Mouse (Mus musculus): ENCODE measurements around the gene Ddr1. TPM values are rescaled to one million over a fixed set of nuclear protein-coding genes. Genes with fewer than 3 reads are reported as not detected.

The Ddr1 gene
- polyA plus RNA-seq, 1 experiment from 2014 or later: 72.5 TPM

GRCm38 (mm10) chr17:35685061-35685460, 19.4 kb downstream of the Ddr1 start:
- H3K27me3 ChIP-seq (ENCODE audit: control insufficient read depth, insufficient read depth, low read length): no peaks in the 10 kb centered on the region
- H3K27ac ChIP-seq: peak overlapping the region; percentile 16; the same call in 1 of the 2 replicates
- 0 out of 2 replicates have a peak overlapping the region, but pooled peaks have one; percentile 16 for H3K9ac ChIP-seq
- ATAC-seq (ENCODE audit: low FRiP score) (peak; percentile 19; the same call in 1 of the 2 replicates), DNase-seq (ENCODE audit: low spot score) (no peak)
- 56% methylated on average over 9 of the region's 9 CpGs for WGBS
- no peak overlapping the region for H3K4me3 ChIP-seq (replicated peaks; ENCODE audit: low read length)
- H3K36me3 ChIP-seq (replicated peaks; ENCODE audit: control insufficient read depth, insufficient read depth): peaks cover 100% of the 10 kb centered on the region
- no peaks in the 10 kb centered on the region for H3K9me3 ChIP-seq (ENCODE audit: control insufficient read depth, low read length)
- H3K4me2 ChIP-seq (replicated peaks): no peak overlapping the region
- H3K4me1 ChIP-seq (replicated peaks; ENCODE audit: control insufficient read depth, insufficient read depth, low read length): no peaks in the 10 kb centered on the region

DNA sequence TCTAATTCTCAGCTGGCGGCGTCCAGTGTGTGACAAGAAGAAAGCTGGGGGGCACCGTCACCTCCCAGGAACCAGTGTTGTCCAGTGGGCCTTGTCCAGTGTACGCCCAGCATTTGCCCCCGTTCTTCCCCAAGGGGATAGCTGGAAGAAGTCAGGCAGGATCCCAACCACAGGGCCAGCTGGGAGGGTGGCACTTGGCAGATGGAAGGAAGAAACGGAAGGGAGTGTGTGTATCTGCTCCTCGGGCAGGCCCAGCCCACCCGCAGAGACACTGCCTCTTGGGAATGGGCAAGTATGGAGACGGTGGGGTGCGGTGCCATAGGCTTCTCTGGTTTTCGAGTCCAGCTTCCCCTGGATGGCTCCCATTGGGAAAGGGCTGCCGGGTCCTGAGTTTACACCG, 22.4 kb downstream of the Ddr1 start:
- Histone ChIP-seq H3K9ac (no peak overlapping the region), H3K27ac (no peak overlapping the region)

GRCm38 (mm10) chr17:35680591-35680990, 23.8 kb downstream of the Ddr1 start:
- Histone ChIP-seq H3K27ac (no peak overlapping the region), H3K36me3 (replicated peaks; ENCODE audit: control insufficient read depth, insufficient read depth) (peaks cover 55% of the 10 kb centered on the region), H3K4me1 (replicated peaks; ENCODE audit: control insufficient read depth, insufficient read depth, low read length) (no peaks in the 10 kb centered on the region), H3K27me3 (ENCODE audit: control insufficient read depth, insufficient read depth, low read length) (no peaks in the 10 kb centered on the region), H3K9me3 (ENCODE audit: control insufficient read depth, low read length) (no peaks in the 10 kb centered on the region), H3K4me3 (replicated peaks; ENCODE audit: low read length) (no peak overlapping the region), H3K4me2 (replicated peaks) (no peak overlapping the region), H3K9ac (no peak overlapping the region)
- WGBS: 35% methylated on average over 6 of the region's 6 CpGs
- DNase-seq (ENCODE audit: low spot score) (no peak), ATAC-seq (ENCODE audit: low FRiP score) (no peak)

More for the DNA sequence above, 22.4 kb downstream of the Ddr1 start:
- Histone ChIP-seq H3K4me1 (replicated peaks; ENCODE audit: control insufficient read depth, insufficient read depth, low read length) (no peaks in the 10 kb centered on the region), H3K4me3 (replicated peaks; ENCODE audit: low read length) (no peak overlapping the region), H3K36me3 (replicated peaks; ENCODE audit: control insufficient read depth, insufficient read depth) (peaks cover 69% of the 10 kb centered on the region), H3K27me3 (ENCODE audit: control insufficient read depth, insufficient read depth, low read length) (no peaks in the 10 kb centered on the region), H3K9me3 (ENCODE audit: control insufficient read depth, low read length) (no peaks in the 10 kb centered on the region), H3K4me2 (replicated peaks) (no peak overlapping the region)
- ATAC-seq (ENCODE audit: low FRiP score) (no peak), DNase-seq (ENCODE audit: low spot score) (no peak)
- 87% methylated on average over 13 of the region's 13 CpGs for WGBS

- Histone ChIP-seq H3K9me3 (ENCODE audit: control insufficient read depth, low read length) (no peaks in the 10 kb centered on the region), H3K4me3 (replicated peaks; ENCODE audit: low read length) (peak within 1 kb of the TSS; percentile 61), H3K27ac (0 out of 2 replicates have a peak within 1 kb of the TSS, but pooled peaks have one; percentile 14), H3K36me3 (replicated peaks; ENCODE audit: control insufficient read depth, insufficient read depth) (0 out of 2 replicates have a peak, but pooled peaks cover 4% of the 10 kb centered on the region), H3K27me3 (ENCODE audit: control insufficient read depth, insufficient read depth, low read length) (no peaks in the 10 kb centered on the region), H3K4me2 (replicated peaks) (peak within 1 kb of the TSS; percentile 75), H3K4me1 (replicated peaks; ENCODE audit: control insufficient read depth, insufficient read depth, low read length) (peaks cover 7% of the 10 kb centered on the region; the same call in 1 of the 2 replicates), H3K9ac (peak within 1 kb of the TSS; percentile 78)
- 2% methylated on average over 23 of the region's 23 CpGs for WGBS
- ATAC-seq (ENCODE audit: low FRiP score) (peak; percentile 97), DNase-seq (ENCODE audit: low spot score) (peak; percentile 96)
Measured at GRCm38 (mm10) chr17:35673416-35674035, 30.9 kb downstream of the Ddr1 start, which contains the start of gene Gtf2h4. Gene Gtf2h4, minus strand, starts transcription at chr17:35673739.

DNA sequence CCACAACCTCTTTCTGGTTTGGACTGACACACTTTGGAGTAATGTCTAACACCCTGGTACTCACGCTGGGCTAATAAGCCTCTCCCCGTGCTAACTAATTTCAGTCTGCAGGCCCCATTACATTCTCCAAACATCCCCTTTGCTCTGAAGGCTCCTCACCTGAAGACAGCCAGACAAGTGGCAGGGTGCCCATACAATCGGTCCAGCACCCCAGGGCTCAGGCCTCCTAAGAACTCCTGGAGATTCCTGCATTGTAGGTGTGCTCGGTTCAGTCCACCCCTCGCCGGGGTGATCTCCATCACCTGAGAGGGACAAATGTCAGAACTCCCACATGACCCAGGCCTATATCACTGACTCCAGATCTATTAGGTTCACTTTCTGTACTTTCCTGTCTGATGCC, 31.9 kb downstream of the Ddr1 start:
- Histone ChIP-seq H3K4me3 (replicated peaks; ENCODE audit: low read length) (no peak overlapping the region; the same call in 1 of the 2 replicates), H3K9ac (peak overlapping the region; percentile 78), H3K9me3 (ENCODE audit: control insufficient read depth, low read length) (no peaks in the 10 kb centered on the region), H3K4me2 (replicated peaks) (peak overlapping the region; percentile 75), H3K36me3 (replicated peaks; ENCODE audit: control insufficient read depth, insufficient read depth) (0 out of 2 replicates have a peak, but pooled peaks cover 4% of the 10 kb centered on the region), H3K27ac (no peak overlapping the region), H3K4me1 (replicated peaks; ENCODE audit: control insufficient read depth, insufficient read depth, low read length) (peaks cover 13% of the 10 kb centered on the region; the same call in 1 of the 2 replicates), H3K27me3 (ENCODE audit: control insufficient read depth, insufficient read depth, low read length) (no peaks in the 10 kb centered on the region)
- ATAC-seq (ENCODE audit: low FRiP score) (no peak), DNase-seq (ENCODE audit: low spot score) (no peak)
- 92% methylated on average over 6 of the region's 6 CpGs for WGBS

DNA sequence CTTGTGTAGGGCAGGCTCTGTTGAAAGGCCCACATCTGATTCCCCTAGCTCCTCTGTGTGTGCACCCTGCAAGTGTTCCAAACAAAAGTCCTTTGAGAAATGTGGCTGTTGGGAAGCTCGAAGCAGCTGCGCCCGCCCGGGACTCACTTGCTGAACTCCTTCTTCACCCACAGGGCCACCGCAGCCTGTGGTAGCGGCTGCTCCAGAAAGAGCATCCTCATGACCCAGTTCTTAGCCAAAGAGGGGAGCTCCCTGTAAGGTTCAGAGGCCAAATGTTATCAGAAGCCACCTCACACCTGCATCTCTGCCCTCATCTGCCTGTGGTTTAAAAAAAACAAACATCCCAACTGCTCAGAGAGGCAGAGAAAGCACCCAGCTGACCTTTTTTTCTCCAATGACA, 32.6 kb downstream of the Ddr1 start:
- Histone ChIP-seq H3K9me3 (ENCODE audit: control insufficient read depth, low read length) (no peaks in the 10 kb centered on the region), H3K27ac (no peak overlapping the region), H3K9ac (no peak overlapping the region), H3K4me2 (replicated peaks) (no peak overlapping the region), H3K4me1 (replicated peaks; ENCODE audit: control insufficient read depth, insufficient read depth, low read length) (peaks cover 16% of the 10 kb centered on the region; the same call in 1 of the 2 replicates), H3K4me3 (replicated peaks; ENCODE audit: low read length) (no peak overlapping the region), H3K27me3 (ENCODE audit: control insufficient read depth, insufficient read depth, low read length) (no peaks in the 10 kb centered on the region), H3K36me3 (replicated peaks; ENCODE audit: control insufficient read depth, insufficient read depth) (0 out of 2 replicates have a peak, but pooled peaks cover 4% of the 10 kb centered on the region)
- WGBS: 93% methylated on average over 6 of the region's 6 CpGs
- ATAC-seq (ENCODE audit: low FRiP score) (no peak), DNase-seq (ENCODE audit: low spot score) (no peak)

GRCm38 (mm10) chr17:35669731-35670130, 34.7 kb downstream of the Ddr1 start:
- Histone ChIP-seq H3K4me3 (replicated peaks; ENCODE audit: low read length) (no peak overlapping the region), H3K9me3 (ENCODE audit: control insufficient read depth, low read length) (no peaks in the 10 kb centered on the region), H3K9ac (no peak overlapping the region), H3K36me3 (replicated peaks; ENCODE audit: control insufficient read depth, insufficient read depth) (0 out of 2 replicates have a peak, but pooled peaks cover 4% of the 10 kb centered on the region), H3K4me2 (replicated peaks) (no peak overlapping the region), H3K27me3 (ENCODE audit: control insufficient read depth, insufficient read depth, low read length) (no peaks in the 10 kb centered on the region), H3K27ac (no peak overlapping the region), H3K4me1 (replicated peaks; ENCODE audit: control insufficient read depth, insufficient read depth, low read length) (peaks cover 21% of the 10 kb centered on the region; the same call in 1 of the 2 replicates)
- DNase-seq (ENCODE audit: low spot score): no peak
- WGBS: 94% methylated on average over 9 of the region's 9 CpGs
- ATAC-seq (ENCODE audit: low FRiP score): no peak

GRCm38 (mm10) chr17:35667334-35668065, 36.9 kb downstream of the Ddr1 start, which contains the start of gene Vars2:
Gene Vars2, minus strand, starts transcription at chr17:35667592.
- ATAC-seq (ENCODE audit: low FRiP score): peak; percentile 91
- Histone ChIP-seq H3K4me3 (replicated peaks; ENCODE audit: low read length) (peak within 1 kb of the TSS; percentile 71), H3K9ac (peak within 1 kb of the TSS; percentile 75), H3K27ac (peak within 1 kb of the TSS; percentile 80), H3K36me3 (replicated peaks; ENCODE audit: control insufficient read depth, insufficient read depth) (peaks cover 14% of the 10 kb centered on the region), H3K4me1 (replicated peaks; ENCODE audit: control insufficient read depth, insufficient read depth, low read length) (peaks cover 14% of the 10 kb centered on the region; the same call in 1 of the 2 replicates), H3K27me3 (ENCODE audit: control insufficient read depth, insufficient read depth, low read length) (no peaks in the 10 kb centered on the region), H3K4me2 (replicated peaks) (peak within 1 kb of the TSS; percentile 96), H3K9me3 (ENCODE audit: control insufficient read depth, low read length) (no peaks in the 10 kb centered on the region)
- DNase-seq (ENCODE audit: low spot score): peak; percentile 99
- WGBS: under 1% methylated on average over 61 of the region's 61 CpGs

- WGBS: 5% methylated on average over 13 of the region's 13 CpGs
- H3K9ac ChIP-seq: peak overlapping the region; percentile 75
- DNase-seq (ENCODE audit: low spot score) (no peak), ATAC-seq (ENCODE audit: low FRiP score) (peak; percentile 46; the same call in 1 of the 2 replicates)
- peaks cover 14% of the 10 kb centered on the region; the same call in 1 of the 2 replicates for H3K4me1 ChIP-seq (replicated peaks; ENCODE audit: control insufficient read depth, insufficient read depth, low read length)
- no peaks in the 10 kb centered on the region for H3K9me3 ChIP-seq (ENCODE audit: control insufficient read depth, low read length)
- peak overlapping the region; percentile 96 for H3K4me2 ChIP-seq (replicated peaks)
- no peaks in the 10 kb centered on the region for H3K27me3 ChIP-seq (ENCODE audit: control insufficient read depth, insufficient read depth, low read length)
- peaks cover 16% of the 10 kb centered on the region for H3K36me3 ChIP-seq (replicated peaks; ENCODE audit: control insufficient read depth, insufficient read depth)
- H3K4me3 ChIP-seq (replicated peaks; ENCODE audit: low read length): peak overlapping the region; percentile 71
- peak overlapping the region; percentile 80 for H3K27ac ChIP-seq
Measured at GRCm38 (mm10) chr17:35666851-35667256, 37.6 kb downstream of the Ddr1 start.
